Mouse (Mus musculus) megakaryocyte, adult 5-6 weeks (primary cell): ENCODE data around the gene Hhatl. TPM values are rescaled to one million over a fixed set of nuclear protein-coding genes. Genes with fewer than 3 reads are reported as not detected.

ENCODE experiments used
- ATAC-seq: 2 replicates; pipeline ENCODE4 v1.8.0; 2016; ENCODE audit warnings: mild to moderate bottlenecking, inconsistent platforms; ENCODE audit not compliant: poor library complexity, severe bottlenecking
- total RNA-seq, 2 experiments: library from RNA; stranded (forward) in 1 of 2; stranded (reverse) in 1 of 2; fragments of 153-499, 151-499 nt in 1 of 2; fragments of 221-1000, 200-1000 nt in 1 of 2; gene quantifications; 2 replicates each; pipeline versions ENCODE4 v1.2.3 to v1.2.4; 2015 to 2017

Hhatl gene
- total RNA-seq, 2 experiments from 2014 or later = not detected

DNA sequence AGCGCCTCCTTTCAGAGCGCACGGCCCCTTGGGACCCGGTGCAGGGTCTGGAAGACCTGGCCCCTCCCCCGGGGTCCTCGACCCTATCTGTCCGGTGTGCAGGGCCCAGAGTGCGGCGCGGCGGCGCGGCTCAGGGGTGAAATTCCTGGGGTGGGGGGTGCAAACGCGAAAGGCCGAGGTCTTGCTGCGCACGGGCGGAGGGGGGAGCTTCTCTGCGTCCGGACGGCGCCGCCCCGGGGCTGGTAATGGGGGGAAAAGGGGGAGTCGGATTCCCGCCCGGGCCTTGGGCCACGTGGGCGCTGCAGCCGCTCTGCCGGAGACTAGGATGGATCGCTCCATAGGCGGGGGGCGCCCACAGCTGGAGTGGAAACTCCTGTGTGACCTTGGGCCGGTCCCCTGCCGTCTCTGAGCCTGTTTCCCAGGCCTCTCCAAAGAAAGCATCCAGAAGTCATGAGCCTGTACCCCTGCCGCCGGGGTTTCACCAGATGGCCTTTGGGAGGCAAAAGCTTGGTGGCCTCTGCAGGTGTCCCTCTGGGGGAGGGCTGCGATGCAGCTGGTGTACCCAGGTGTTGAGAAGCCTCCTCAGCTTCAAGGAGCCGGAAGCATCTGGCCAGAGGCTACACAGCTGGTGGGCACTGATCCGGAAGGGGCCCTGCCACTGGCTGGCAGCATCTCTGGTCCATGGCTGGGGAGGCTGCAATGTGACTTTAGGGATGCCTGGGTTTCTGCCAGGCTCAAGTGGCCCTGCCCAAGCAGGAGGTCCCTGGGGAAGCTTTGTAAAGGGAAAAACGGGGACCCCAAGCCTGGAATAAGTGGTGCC is 31.8 kb downstream of the Hhatl start:
- no peak for ATAC-seq

DNA sequence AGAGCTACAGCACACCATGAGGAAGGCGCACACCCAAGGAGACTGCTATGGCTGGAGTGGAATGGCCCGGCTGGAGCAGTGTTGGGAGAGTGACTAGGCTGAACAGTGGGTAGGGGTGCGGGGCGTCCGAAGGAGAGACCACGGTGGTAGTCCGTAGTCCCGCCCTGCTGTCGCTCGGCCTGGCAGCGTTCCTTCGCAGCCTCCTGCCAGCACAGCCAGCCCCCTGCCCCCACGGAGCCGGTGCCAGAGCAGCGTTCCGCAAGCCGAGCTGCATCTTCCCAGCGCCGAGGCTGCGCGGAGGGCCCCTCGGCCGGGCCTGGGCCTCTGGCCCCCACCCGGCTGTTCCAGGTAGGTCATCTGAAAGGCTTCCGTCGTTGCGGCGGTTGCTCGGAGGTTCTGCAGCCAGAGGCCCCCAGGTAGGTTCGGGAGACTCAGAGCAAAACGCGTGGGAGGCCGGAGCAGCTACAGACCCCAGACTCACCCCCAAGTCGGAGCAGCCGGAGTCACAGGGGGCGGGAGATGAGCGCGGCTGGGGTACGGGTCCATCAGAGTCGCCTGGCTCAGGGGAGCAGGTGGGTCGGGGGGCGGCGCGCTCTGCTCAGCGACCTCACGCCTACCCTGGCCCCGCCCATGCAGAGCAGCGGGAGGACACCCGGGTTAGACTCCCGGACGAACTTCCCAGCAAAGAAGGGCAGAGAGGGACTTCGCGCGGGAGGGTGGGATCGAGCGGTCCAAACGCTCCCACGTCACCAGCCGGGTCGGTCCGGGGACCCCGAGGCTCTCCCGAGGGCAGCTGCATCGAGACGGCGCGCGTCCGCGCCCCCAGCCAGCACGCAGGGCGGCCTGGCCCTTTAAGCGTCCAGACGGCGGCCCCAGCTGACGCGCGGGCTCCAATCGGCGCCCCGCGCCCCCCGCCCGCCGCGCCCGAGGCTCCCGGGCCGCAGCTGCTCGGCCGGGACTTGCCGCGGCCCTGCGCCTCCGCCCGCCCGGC is 32.9 kb downstream of the Hhatl start, which contains the start of gene Zfp651:
Gene Zfp651, plus strand, starts transcription at position 240 of the 991 bp plus-strand sequence.
- no peak for ATAC-seq

DNA sequence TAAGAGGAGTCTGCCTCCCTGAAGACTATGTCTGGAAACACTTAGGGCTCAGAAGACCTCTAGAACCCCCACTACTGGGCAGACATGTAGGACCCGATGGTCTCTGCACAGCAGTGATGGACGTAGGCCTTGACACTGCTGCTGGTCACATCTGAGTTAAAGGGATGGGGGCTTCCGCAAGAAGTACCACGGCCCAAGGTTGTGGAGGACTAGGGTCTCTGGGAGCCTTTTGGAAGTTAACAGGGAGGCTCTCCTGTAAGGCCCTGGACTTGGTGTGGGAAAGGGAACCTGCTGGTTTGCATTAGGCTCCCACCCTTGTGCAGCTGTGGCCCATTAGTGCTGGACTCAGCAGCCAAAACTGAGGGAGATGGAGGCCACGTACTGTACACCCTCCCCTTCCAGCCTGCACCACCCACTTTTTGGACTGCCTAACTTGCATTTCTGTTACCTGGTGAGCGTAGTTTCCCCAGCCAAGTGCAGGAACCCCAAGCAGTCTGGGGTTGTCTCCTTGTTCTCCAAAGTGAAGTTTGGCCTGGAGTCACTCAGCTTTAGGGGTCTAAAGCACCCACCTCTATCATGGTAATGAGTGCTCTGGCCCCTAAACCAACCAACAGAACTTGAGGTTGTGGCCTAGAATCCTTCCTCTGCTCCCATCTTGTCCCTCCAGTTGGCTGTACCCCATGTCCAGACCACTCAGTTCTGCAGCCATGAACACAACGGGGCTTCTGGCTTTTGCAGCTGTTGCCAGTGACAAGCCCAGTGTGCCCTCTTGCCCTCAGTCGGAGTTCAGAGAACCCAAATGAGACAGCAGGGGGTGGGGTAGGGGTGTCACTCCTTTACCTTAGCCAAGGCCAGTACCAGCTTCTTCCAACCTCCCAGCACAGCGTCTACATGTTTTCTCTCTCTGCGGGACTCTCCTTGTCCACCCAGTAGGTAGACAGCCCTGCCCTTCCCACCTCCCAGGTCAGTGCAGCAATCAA is 34.2 kb downstream of the Hhatl start:
- ATAC-seq = no peak

DNA sequence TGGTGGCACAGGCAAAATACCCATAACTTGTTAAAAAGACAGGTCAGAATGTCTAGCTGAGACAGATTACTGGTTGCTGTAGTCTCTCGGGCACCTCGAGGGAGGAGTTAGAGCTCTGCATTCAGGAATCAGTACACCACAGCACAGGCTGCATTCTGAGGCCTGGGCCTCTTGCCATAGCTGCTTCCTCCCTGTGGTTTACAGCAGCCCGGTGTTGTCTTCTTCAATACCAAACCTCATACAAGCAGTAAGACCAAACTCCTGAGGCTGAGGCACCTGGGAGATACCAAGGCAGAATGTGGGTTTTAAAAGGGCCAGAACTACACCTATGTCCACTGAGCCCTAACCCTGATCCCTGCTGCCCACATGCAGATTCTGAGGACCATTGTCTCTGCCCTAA is 34.9 kb downstream of the Hhatl start:
- no peak for ATAC-seq

DNA sequence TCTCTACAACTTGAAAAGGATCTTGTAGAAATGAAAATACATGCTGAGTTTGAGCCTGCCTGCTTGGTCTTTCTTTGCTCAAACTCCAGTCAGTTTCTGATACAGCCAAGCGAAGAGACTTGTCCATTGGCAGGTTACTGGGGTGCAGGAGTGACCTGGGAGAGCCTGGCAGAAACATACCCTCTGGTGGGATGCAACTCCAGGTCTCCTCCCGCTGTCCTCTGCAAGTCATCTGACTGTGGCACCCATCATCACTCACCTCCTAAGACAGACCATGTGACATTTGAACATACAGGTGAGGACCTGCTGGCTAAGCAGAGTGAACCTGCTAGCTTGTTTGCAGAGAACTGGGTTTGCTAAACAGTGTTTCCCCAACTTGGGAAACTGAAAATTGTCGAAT is 35.5 kb downstream of the Hhatl start:
- no peak for ATAC-seq

DNA sequence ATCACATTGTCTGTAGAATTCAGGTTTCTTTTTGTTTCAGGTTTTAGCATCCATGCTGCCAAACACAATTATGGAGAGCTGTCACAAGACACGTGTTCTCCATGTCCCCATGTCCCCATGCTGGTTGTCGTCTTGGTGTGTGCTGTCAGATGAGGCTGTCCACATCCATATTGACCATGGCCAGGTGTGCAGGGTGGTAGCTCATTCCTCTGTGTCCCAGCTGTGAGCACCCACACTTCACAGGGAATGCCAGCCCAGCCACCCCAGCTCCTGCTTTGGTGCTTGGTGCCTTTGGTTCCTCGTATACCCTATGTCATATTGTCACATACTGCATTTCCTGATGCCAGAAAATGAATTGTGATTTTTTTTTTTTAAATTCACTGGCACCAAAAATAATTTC is 37.7 kb downstream of the Hhatl start:
- ATAC-seq = no peak

DNA sequence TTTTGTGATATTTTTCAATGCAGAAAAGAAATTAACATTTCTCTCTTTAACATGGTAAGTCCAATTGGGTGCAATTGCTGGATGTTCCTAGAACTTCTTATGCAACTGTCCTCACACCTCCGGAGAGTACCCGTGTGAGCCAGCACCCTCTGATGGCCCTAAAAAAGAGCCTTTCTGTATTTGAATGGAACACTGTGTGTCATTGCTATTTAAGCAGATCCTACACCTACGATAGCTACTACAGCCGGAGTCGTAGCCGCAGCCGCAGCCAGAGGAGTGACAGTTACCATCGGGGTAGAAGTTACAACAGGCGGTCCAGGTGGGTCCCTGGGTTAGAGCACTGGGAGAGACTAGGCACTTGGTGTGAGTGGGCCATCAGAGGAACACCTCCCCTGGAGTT is 39.5 kb downstream of the Hhatl start:
- no peak for ATAC-seq

DNA sequence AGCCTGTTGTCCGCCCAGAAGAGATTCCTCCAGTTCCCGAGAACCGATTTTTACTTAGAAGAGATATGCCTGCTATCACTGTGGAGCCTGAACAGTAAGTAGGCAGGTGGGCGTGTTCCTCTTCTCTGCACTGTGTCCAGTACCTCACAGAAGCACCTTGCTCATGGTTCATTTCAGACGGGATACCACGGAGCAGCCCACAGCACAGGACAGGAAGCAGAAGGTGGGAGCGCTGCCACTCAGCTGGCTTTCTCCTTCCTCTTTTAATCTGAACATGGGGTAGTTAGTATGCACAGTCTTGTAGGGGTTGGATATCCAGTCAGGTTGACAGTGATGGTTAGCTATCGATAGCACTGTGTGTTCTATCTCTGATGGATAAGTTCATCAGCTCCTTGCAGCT is 48.3 kb downstream of the Hhatl start:
- no peak for ATAC-seq

DNA sequence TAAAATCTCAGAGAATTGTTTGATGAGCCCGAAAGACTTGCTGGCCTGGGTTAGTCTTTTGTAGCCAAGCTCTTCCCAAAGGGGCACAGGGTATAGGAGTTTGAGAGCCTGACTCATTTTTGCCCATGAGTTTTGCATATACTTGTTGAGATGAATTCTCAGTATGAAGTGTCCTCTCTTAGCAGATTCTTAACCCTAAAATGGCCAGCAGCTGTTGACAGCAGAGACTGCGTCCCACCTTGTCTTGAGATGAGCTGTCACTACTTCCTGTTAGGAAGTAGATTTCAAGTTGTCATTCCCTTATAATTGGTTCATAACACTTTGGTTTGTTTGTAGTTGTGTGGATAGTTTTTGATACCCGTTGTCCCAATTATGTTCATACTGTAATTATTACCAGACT is 51.1 kb downstream of the Hhatl start:
- no peak for ATAC-seq

DNA sequence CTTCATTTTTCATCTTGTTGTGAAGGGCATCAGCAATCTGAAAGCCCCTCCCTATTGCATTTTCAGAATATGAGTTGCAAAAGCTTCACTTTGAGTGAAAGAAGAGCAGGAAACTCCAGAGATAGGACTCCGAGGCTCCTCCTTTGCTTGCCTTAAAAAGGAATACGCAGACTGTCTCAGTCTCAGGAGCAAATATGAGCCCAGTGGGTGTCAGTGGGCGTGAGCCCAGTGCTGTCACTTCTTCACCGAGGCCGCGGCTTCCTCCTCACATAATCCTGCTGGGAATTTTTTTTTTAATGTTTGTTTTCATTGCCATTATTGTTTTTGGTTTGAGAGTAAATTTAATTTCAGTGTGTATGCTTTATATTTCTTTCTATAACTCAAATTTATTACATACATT is 51.8 kb downstream of the Hhatl start:
- ATAC-seq = no peak

Other genes with a start within 250 kb of the Hhatl start
- not detected in 2 replicates for gene Lyzl4, start 150.4 kb downstream of the Hhatl start, total RNA-seq (2015)
- not detected in 2 replicates for gene Lyzl4, start 150.4 kb downstream of the Hhatl start, total RNA-seq (2017)
- gene Vipr1, start 149.8 kb downstream of the Hhatl start, total RNA-seq (2015) = 0.18 and 1.3 TPM in 2 replicates
- 0.28 and 0.55 TPM in 2 replicates for gene Vipr1, start 149.8 kb downstream of the Hhatl start, total RNA-seq (2017)
- 5.9 and 8.6 TPM in 2 replicates for gene Sec22c, start 87.0 kb downstream of the Hhatl start, total RNA-seq (2015)
- 4.4 and 5.2 TPM in 2 replicates for gene Sec22c, start 87.0 kb downstream of the Hhatl start, total RNA-seq (2017)
- gene Ss18l2, start 82.2 kb downstream of the Hhatl start, total RNA-seq (2015) = 36.2 and 39.1 TPM in 2 replicates
- gene Ss18l2, start 82.2 kb downstream of the Hhatl start, total RNA-seq (2017) = 29.8 and 35.7 TPM in 2 replicates
- gene Nktr, start 73.3 kb downstream of the Hhatl start, total RNA-seq (2015) = 72.1 and 87.3 TPM in 2 replicates
- 69.6 and 110 TPM in 2 replicates for gene Nktr, start 73.3 kb downstream of the Hhatl start, total RNA-seq (2017)
- not detected in 2 replicates for gene Zfp651, start 33.2 kb downstream of the Hhatl start, total RNA-seq (2015)
- not detected in 2 replicates for gene Zfp651, start 33.2 kb downstream of the Hhatl start, total RNA-seq (2017)
- gene Klhl40, start 14.9 kb downstream of the Hhatl start, total RNA-seq (2015) = not detected in 2 replicates
- gene Klhl40, start 14.9 kb downstream of the Hhatl start, total RNA-seq (2017) = not detected in 2 replicates
- gene Ccdc13, start 47.0 kb upstream of the Hhatl start, total RNA-seq (2015) = not detected in 2 replicates
- gene Ccdc13, start 47.0 kb upstream of the Hhatl start, total RNA-seq (2017) = not detected in 2 replicates
- 64.0 and 80.3 TPM in 2 replicates for gene Higd1a, start 65.9 kb upstream of the Hhatl start, total RNA-seq (2015)
- 9.5 and 13.5 TPM in 2 replicates for gene Higd1a, start 65.9 kb upstream of the Hhatl start, total RNA-seq (2017)
- not detected in 2 replicates for gene Ackr2, start 105.8 kb upstream of the Hhatl start, total RNA-seq (2015)
- not detected in 2 replicates for gene Ackr2, start 105.8 kb upstream of the Hhatl start, total RNA-seq (2017)
- not detected in 2 replicates for gene Cyp8b1, start 123.8 kb upstream of the Hhatl start, total RNA-seq (2015)
- 0.18 TPM in 1 of 2 replicates, not detected in the other for gene Cyp8b1, start 123.8 kb upstream of the Hhatl start, total RNA-seq (2017)
- gene Fam198a, start 158.5 kb upstream of the Hhatl start, total RNA-seq (2015) = not detected in 2 replicates
- not detected in 2 replicates for gene Fam198a, start 158.5 kb upstream of the Hhatl start, total RNA-seq (2017)
- 1.4 TPM in 1 of 2 replicates, not detected in the other for gene Pomgnt2, start 204.6 kb upstream of the Hhatl start, total RNA-seq (2015)
- 0.18 and 1.5 TPM in 2 replicates for gene Pomgnt2, start 204.6 kb upstream of the Hhatl start, total RNA-seq (2017)